Mouse (Mus musculus) limb, embryonic 15.5 days (tissue): ENCODE results near the gene S100a13. TPM values are rescaled to one million over a fixed set of nuclear protein-coding genes. Genes with fewer than 3 reads are reported as not detected.

ENCODE experiments used
- ATAC-seq: fragments of 200-750 bp; cut with Nextera tagmentation; 2 replicates; pipeline ENCODE4 v1.8.0; 2017; ENCODE audit warnings: low read depth, moderate TSS enrichment; ENCODE audit not compliant: insufficient number of reproducible peaks, low FRiP score, low TSS enrichment
- H3K27ac ChIP-seq: fragments of 300-500 bp; sonication (generic); 2 replicates; pipeline ENCODE4 v1.5.1; 2015; ENCODE audit warnings: moderate library complexity, mild to moderate bottlenecking, inconsistent platforms
- H3K27me3 ChIP-seq: fragments of 300-500 bp; sonication (generic); 2 replicates; pipeline ENCODE4 v1.6.1; 2015; ENCODE audit warnings: inconsistent platforms
- H3K36me3 ChIP-seq: fragments of 300-500 bp; sonication (generic); 2 replicates; pipeline ENCODE4 v1.6.1; 2015; ENCODE audit warnings: inconsistent platforms
- H3K4me1 ChIP-seq: fragments of 300-500 bp; sonication (generic); 2 replicates; pipeline ENCODE4 v1.6.1; 2015; ENCODE audit warnings: inconsistent platforms
- H3K4me2 ChIP-seq: fragments of 300-500 bp; sonication (generic); 2 replicates; pipeline ENCODE4 v1.6.1; 2015; ENCODE audit warnings: mild to moderate bottlenecking, inconsistent platforms
- H3K4me3 ChIP-seq: fragments of 300-500 bp; sonication (generic); 2 replicates; pipeline ENCODE4 v1.5.1; 2015; ENCODE audit warnings: mild to moderate bottlenecking, inconsistent platforms
- H3K9ac ChIP-seq: fragments of 300-500 bp; sonication (generic); 2 replicates; pipeline ENCODE4 v1.6.1; 2015; ENCODE audit warnings: inconsistent platforms
- H3K9me3 ChIP-seq: fragments of 300-500 bp; sonication (generic); 2 replicates; pipeline ENCODE4 v1.6.1; 2016; ENCODE audit warnings: inconsistent platforms
- WGBS: fragments of 180-500 bp; shearing (Covaris S2); methylation state at CpG from one replicate; pipeline ENCODE4 v1.1.7; 2015; 5-methylcytosine and 5-hydroxymethylcytosine counted together
- polyA plus RNA-seq: library from polyadenylated mRNA; unstranded; fragments of >200 nt; fragmentation: Nextera tagmentation; extraction: Ambion mirVana; gene quantifications from 2 replicates; pipeline ENCODE4 v1.2.1, GENCODE M21; 2015

Gene S100a13
- polyA plus RNA-seq, 1 experiment from 2014 or later: 52.1 TPM

DNA sequence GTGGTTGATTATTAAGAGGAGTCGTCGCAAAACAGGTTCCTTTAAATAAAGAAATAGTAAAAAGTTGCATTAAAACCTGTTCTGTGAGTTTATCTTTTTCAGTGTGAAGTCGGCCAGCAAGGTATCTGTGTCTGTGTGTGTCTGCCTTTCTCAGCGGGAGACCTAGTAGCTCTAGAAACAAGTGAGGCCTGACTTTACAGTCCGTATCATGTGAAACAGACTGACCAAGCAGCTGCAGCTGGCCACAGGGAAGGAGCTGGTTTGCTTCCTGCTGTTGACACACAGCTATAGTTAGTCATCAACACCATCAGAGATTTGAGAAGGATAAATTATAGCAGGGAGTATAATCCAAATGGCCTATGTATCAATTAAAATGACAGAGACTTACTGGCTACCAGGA lies 17.5 kb downstream of the S100a13 start:
- no peaks in the 10 kb centered on the region for H3K36me3 ChIP-seq
- H3K9ac ChIP-seq: no peak overlapping the region
- H3K27me3 ChIP-seq: no peaks in the 10 kb centered on the region
- 60% methylated on average over 5 of the region's 5 CpGs for WGBS
- no peak overlapping the region for H3K4me3 ChIP-seq
- H3K4me2 ChIP-seq: no peak overlapping the region
- H3K4me1 ChIP-seq: peaks cover 4% of the 10 kb centered on the region
- H3K27ac ChIP-seq: no peak overlapping the region
- ATAC-seq: no peak
- H3K9me3 ChIP-seq: no peaks in the 10 kb centered on the region

DNA sequence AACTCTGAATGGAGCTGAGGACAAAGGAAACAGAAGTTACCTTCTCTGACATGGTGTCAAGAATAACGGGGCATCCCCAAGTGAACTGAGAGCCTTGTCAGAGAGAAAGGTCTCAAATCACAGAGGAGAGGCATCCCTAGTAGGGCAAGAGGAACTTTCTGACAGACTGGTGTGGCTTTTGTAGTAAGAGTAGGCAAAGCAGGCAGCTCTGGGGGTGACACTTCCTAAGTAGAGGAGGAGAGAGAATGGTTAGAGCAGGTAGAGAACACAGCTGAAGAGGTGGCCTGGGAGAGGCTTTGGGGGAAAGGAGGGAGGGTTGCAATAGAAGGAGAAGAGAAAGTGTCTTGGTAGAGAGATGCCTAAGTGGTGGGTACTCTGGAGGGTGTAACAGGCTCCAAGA lies 21.2 kb downstream of the S100a13 start:
- Histone ChIP-seq H3K36me3 (no peaks in the 10 kb centered on the region), H3K9me3 (no peaks in the 10 kb centered on the region), H3K4me2 (no peak overlapping the region), H3K4me1 (peaks cover 17% of the 10 kb centered on the region), H3K27me3 (no peaks in the 10 kb centered on the region), H3K9ac (no peak overlapping the region), H3K4me3 (no peak overlapping the region), H3K27ac (no peak overlapping the region)
- ATAC-seq: no peak
- WGBS: 71% methylated on average over 1 of the region's 1 CpGs

DNA sequence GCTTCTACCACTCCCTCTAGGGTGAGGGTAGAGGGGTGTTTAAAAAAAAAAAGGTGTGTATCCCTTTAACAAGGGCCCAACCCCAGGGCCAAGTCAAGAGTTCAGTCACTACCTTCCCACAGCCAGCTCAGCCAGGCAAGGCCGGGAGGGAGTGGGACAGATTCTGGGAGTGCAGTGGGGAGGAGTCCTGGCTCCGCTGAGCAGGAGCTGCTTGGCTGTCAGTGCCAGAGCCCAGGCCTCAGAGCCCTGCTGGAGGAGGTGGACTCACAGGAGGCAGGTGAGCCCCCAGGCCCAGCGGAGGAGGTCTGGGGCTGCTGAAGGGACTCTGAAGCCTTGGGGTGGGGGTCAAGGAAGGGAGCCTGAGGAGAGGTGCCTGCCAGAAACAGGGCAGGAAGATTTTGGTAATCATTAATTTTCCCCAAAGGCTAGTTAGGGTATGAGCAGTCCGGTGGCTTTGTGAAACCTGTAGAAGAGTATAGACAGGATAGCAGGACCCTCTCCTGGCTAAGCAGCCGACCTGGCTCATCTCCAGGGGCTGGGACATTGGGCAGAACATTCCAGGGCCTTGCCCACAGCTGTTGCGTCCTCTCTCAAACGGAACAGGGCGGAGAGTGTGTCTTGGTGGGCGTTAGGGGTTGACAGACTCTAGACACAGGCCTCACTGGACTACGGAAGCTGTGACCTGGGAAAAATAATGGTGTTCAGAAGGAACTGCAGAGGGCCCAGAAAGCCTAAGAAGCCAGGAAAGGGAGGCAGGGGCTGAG lies 23.1 kb downstream of the S100a13 start, which contains the start of gene S100a16:
S100a16 (plus strand) TSS at position 114 of the 764 bp plus-strand sequence.
- H3K9ac ChIP-seq: no peak within 1 kb of the TSS
- 37% methylated on average over 10 of the region's 10 CpGs for WGBS
- peak; percentile 82 for ATAC-seq

DNA sequence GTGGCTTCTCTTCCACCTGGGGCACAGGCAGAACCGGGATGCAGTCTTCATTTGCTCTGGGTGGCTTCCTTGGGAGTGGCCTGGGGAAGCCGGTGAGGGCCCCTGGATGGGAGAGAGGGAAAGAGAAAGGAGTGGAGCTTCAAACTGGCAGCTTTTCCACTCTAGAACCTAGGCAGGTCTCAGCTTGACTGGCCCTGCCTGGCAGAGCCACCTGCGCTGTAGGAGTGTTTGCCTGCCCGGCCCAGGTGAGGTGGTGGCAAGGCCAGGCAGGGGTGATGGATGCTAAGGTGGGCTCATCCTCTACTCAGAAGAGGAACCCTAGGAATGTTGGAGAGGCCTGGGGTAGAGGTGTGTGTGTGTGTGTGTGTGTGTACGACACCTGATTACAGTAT lies 23.7 kb downstream of the S100a13 start:
- Histone ChIP-seq H3K4me2 (peak overlapping the region; percentile 31), H3K27ac (peak overlapping the region; percentile 75)

More for the DNA sequence above, 23.1 kb downstream of the S100a13 start, which contains the start of gene S100a16:
- peak within 1 kb of the TSS; percentile 75 for H3K27ac ChIP-seq
- no peaks in the 10 kb centered on the region for H3K27me3 ChIP-seq
- peak within 1 kb of the TSS; percentile 31 for H3K4me2 ChIP-seq
- H3K4me3 ChIP-seq: peak within 1 kb of the TSS; percentile 29
- H3K36me3 ChIP-seq: no peaks in the 10 kb centered on the region
- peaks cover 28% of the 10 kb centered on the region for H3K4me1 ChIP-seq
- H3K9me3 ChIP-seq: no peaks in the 10 kb centered on the region

DNA sequence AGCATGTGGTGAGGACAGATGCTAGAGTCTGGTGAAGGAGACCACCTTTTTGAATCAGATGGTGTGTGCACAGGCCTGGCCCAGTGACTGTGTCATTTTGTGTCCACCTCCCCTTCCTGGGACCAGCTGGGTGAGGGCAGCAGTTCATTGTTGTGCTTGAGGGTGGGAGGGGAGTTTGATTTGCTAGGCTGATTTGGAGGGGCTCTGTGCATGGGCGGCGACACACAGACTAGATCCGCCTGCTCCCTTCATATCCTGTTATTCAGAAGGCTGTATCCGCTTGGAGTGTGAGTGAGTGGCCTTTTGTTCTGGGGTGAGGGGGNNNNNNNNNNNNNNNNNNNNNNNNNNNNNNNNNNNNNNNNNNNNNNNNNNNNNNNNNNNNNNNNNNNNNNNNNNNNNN lies 26.7 kb downstream of the S100a13 start:
- WGBS: 68% methylated on average over 4 of the region's 4 CpGs
- H3K4me1 ChIP-seq: peaks cover 31% of the 10 kb centered on the region
- H3K4me3 ChIP-seq: peak overlapping the region; percentile 3; the same call in 1 of the 2 replicates
- H3K27me3 ChIP-seq: no peaks in the 10 kb centered on the region
- ATAC-seq: no peak
- no peaks in the 10 kb centered on the region for H3K36me3 ChIP-seq
- no peaks in the 10 kb centered on the region for H3K9me3 ChIP-seq
- H3K27ac ChIP-seq: peak overlapping the region; percentile 48; the same call in 1 of the 2 replicates
- no peak overlapping the region for H3K9ac ChIP-seq
- 0 out of 2 replicates have a peak overlapping the region, but pooled peaks have one; percentile 12 for H3K4me2 ChIP-seq

More for the DNA sequence above, 23.7 kb downstream of the S100a13 start:
- Histone ChIP-seq H3K27me3 (no peaks in the 10 kb centered on the region), H3K9ac (no peak overlapping the region), H3K4me3 (peak overlapping the region; percentile 29), H3K4me1 (peaks cover 31% of the 10 kb centered on the region), H3K36me3 (no peaks in the 10 kb centered on the region), H3K9me3 (no peaks in the 10 kb centered on the region)
- WGBS: 72% methylated on average over 5 of the region's 5 CpGs
- no peak for ATAC-seq

DNA sequence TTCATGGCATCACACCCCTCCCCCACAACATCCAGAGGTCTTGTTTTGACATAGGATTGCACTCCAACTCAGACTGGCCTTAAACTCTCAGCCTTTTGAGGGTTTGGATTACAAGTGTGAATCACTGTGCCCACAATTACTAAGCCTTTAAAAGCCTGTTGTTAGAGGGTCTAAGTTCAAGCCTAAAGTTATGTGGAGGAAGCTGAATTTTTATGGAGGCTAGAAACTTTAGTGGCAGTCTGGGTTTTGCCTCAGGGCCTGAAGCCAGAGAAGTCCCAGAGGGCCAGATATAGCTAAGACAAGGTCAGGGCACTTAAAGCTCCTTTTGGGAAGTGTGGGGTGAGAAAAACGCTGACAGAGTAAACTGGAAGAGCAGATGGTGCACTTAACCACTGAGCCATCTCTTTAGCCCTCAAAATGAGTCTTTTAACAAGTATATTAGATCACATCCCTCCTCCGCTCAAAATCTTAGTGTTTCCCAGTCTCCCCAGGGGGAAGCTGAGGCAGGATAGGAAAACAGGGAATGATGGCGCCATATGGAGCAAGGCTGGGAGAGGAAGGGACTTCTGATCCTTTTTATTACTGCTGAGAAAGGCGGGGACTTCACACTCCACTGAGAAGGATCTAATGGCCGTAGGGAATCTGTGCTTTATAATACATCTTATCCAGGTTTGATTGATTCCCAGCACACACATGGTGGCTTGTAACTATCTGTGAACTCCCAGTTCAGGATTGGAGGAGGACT lies 35.6 kb downstream of the S100a13 start:
- Histone ChIP-seq H3K4me3 (no peak overlapping the region), H3K4me1 (peaks cover 3% of the 10 kb centered on the region; the same call in 1 of the 2 replicates), H3K27ac (no peak overlapping the region), H3K4me2 (no peak overlapping the region), H3K36me3 (no peaks in the 10 kb centered on the region), H3K27me3 (no peaks in the 10 kb centered on the region), H3K9me3 (no peaks in the 10 kb centered on the region), H3K9ac (no peak overlapping the region)
- WGBS: 35% methylated on average over 5 of the region's 5 CpGs
- ATAC-seq: no peak

DNA sequence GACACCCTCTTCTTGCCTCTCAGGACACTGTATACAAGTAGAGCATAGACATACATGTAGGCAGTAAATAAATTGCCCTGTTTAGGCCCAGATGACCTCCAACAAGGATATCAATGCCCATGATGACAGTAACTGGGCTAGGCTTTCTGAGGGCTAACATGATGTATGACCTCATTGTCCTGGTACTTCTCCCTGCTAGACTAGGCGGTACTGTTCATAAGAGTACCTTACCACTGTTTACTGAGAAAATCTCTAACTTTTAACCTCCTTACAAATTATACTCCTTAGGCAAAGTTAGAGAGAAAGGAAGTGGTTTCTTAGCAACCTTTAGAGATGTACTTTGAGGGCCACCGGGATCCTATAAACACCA lies 36.2 kb downstream of the S100a13 start:
- Histone ChIP-seq H3K27ac (no peak overlapping the region), H3K27me3 (no peaks in the 10 kb centered on the region), H3K4me2 (no peak overlapping the region), H3K9me3 (no peaks in the 10 kb centered on the region), H3K4me1 (peaks cover 3% of the 10 kb centered on the region; the same call in 1 of the 2 replicates), H3K9ac (no peak overlapping the region), H3K4me3 (no peak overlapping the region), H3K36me3 (no peaks in the 10 kb centered on the region)
- WGBS: 71% methylated on average over 2 of the region's 2 CpGs
- no peak for ATAC-seq

DNA sequence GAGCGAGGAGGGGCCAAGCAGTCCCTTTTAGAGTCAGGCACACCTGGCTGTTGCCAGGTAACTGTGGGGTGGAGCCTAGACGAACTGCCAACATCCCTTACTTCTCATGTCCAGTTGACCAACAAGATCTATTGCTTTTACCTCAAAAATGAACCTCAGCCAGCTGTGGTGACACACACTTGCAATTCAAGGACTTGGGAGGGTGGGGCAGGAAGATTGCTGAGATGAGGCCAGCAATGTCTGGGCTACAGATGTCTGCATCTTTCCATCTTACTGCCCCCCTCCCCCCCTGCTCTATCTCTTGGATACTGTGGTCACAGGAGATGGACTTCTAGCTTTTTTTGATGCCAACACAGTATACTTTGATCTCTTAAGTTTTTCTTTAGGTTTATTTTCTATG lies 38.0 kb downstream of the S100a13 start:
- H3K27me3 ChIP-seq: no peaks in the 10 kb centered on the region
- peaks cover 7% of the 10 kb centered on the region for H3K4me1 ChIP-seq
- no peak for ATAC-seq
- no peak overlapping the region for H3K4me2 ChIP-seq
- no peak overlapping the region for H3K9ac ChIP-seq
- no peak overlapping the region for H3K27ac ChIP-seq
- WGBS: 80% methylated on average over 2 of the region's 2 CpGs
- H3K9me3 ChIP-seq: no peaks in the 10 kb centered on the region
- H3K36me3 ChIP-seq: no peaks in the 10 kb centered on the region
- H3K4me3 ChIP-seq: no peak overlapping the region

DNA sequence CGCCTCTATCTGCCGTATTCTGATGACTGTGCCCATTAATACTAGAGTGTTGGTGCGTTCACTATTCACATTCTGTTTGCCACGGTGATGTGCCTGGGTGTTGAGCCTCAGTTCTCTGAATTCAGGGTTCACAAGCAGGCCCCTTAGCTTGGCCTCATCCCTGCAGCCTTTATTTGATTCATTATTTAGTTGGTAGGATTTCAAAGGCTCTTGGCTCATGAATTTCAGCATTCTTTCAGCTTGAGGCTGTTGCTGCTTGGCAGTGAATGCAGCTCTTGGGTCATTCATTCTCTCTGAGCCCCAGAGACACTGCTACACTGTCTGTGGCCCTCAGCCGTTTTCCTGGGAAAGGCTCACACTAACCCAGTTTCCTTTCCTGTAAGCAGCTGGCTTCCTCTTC lies 41.7 kb downstream of the S100a13 start:
- H3K9ac ChIP-seq: no peak overlapping the region
- ATAC-seq: no peak
- WGBS: 51% methylated on average over 5 of the region's 5 CpGs

DNA sequence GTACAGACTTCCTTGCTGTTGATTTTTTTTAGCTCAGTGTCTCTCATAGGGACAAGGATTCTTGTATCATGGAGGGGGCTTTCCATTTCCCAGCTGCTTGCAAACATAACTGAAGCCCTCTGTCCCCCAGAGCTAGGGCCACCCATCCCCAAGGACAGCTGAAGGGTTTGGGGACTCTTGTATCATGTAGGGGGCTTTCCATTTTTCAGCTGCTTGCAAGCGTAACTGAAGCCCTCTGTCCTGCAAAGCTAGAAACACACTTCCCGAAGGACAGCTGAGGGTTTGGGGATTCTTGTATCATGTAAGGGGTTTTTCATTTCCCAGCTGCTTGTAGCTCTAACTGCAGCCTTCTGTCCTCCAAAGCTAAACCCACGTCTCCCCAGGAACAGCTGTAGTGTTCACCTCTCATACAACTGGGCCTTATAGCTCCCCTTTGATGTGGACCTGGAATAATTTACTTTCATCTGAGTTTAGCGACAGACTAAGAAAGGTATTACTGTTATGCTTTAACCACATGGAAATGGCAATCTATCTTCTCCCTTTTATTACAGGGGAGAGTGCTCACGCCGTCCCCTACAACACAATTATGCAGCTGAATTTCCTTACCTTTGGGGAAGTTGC lies 45.9 kb downstream of the S100a13 start, which contains the start of gene S100a3:
S100a3 (plus strand) TSS at position 571 of the 621 bp plus-strand sequence.
- ATAC-seq: no peak
- no peaks in the 10 kb centered on the region for H3K36me3 ChIP-seq
- H3K27ac ChIP-seq: peak within 1 kb of the TSS; percentile 8; the same call in 1 of the 2 replicates
- no peak within 1 kb of the TSS for H3K9ac ChIP-seq
- WGBS: 63% methylated on average over 6 of the region's 6 CpGs
- no peaks in the 10 kb centered on the region for H3K9me3 ChIP-seq
- peaks cover 7% of the 10 kb centered on the region; the same call in 1 of the 2 replicates for H3K4me1 ChIP-seq
- H3K4me2 ChIP-seq: no peak within 1 kb of the TSS
- H3K4me3 ChIP-seq: no peak within 1 kb of the TSS
- H3K27me3 ChIP-seq: no peaks in the 10 kb centered on the region

More for the DNA sequence above, 41.7 kb downstream of the S100a13 start:
- H3K4me2 ChIP-seq: no peak overlapping the region
- no peaks in the 10 kb centered on the region for H3K27me3 ChIP-seq
- H3K27ac ChIP-seq: 0 out of 2 replicates have a peak overlapping the region, but pooled peaks have one; percentile 43
- peaks cover 7% of the 10 kb centered on the region; the same call in 1 of the 2 replicates for H3K4me1 ChIP-seq
- H3K4me3 ChIP-seq: no peak overlapping the region
- no peaks in the 10 kb centered on the region for H3K9me3 ChIP-seq
- H3K36me3 ChIP-seq: no peaks in the 10 kb centered on the region
